Mouse (Mus musculus) MEL (cell line): ENCODE results near the gene Pcca. TPM values are rescaled to one million over a fixed set of nuclear protein-coding genes. Genes with fewer than 3 reads are reported as not detected.

ENCODE experiments used
- DNase-seq: peaks from one replicate; pipeline ENCODE4 v3.0.0; 2011; ENCODE audit warnings: low read depth, low spot score
- H3K27ac ChIP-seq: 2 replicates; pipeline ENCODE4 v1.5.1; 2012; ENCODE audit warnings: low read depth, mild to moderate bottlenecking, control low read depth, low read length, moderate library complexity; ENCODE audit not compliant: control insufficient read depth
- H3K27me3 ChIP-seq, 2 experiments: fragments of 150-350 bp in 1 of 2; sonication (generic) in 1 of 2; 2 replicates each; pipeline ENCODE4 v1.6.1; 2012; ENCODE audit warnings: low read length in 2 of 2, mild to moderate bottlenecking in 2 of 2, improper control_type of control experiment in 1 of 2, moderate library complexity in 1 of 2; ENCODE audit not compliant: insufficient read depth in 2 of 2, control insufficient read depth in 1 of 2
- H3K36me3 ChIP-seq, 2 experiments: 2 replicates each; pipeline ENCODE4 v1.6.1; 2012 to 2014; ENCODE audit warnings: low read length in 2 of 2, improper control_type of control experiment in 1 of 2, inconsistent platforms in 1 of 2, mild to moderate bottlenecking in 1 of 2; ENCODE audit not compliant: insufficient read depth in 2 of 2, control insufficient read depth in 1 of 2
- H3K4me1 ChIP-seq, 2 experiments: fragments of 150-350 bp in 1 of 2; sonication (generic) in 1 of 2; 2 replicates each; pipeline ENCODE4 v1.6.1; 2012; ENCODE audit warnings: low read length in 2 of 2, improper control_type of control experiment in 1 of 2, mild to moderate bottlenecking in 1 of 2; ENCODE audit not compliant: insufficient read depth in 2 of 2, control insufficient read depth in 1 of 2
- H3K4me3 ChIP-seq, 2 experiments: fragments of 150-350 bp in 1 of 2; sonication (generic) in 1 of 2; 2 replicates each; pipeline ENCODE4 v1.5.1; 2012; ENCODE audit warnings: low read depth in 2 of 2, low read length in 2 of 2, mild to moderate bottlenecking in 2 of 2, moderate library complexity in 2 of 2, control low read depth in 1 of 2, improper control_type of control experiment in 1 of 2; ENCODE audit not compliant: control insufficient read depth in 1 of 2, insufficient read depth in 1 of 2
- H3K79me2 ChIP-seq: 2 replicates; pipeline ENCODE4 v1.6.1; 2012; ENCODE audit warnings: mild to moderate bottlenecking, low read length, moderate library complexity; ENCODE audit not compliant: control insufficient read depth, poor library complexity, insufficient read depth
- H3K9ac ChIP-seq: 2 replicates; pipeline ENCODE4 v1.6.1; 2012; ENCODE audit warnings: low read depth, mild to moderate bottlenecking, control low read depth, low read length, moderate library complexity; ENCODE audit not compliant: control insufficient read depth, poor library complexity, severe bottlenecking
- H3K9me3 ChIP-seq: fragments of 150-350 bp; sonication (generic); replicated peaks from 2 replicates; pipeline ENCODE4 v1.6.1; 2012; ENCODE audit warnings: mild to moderate bottlenecking, low read length, improper control_type of control experiment, moderate library complexity; ENCODE audit not compliant: insufficient read depth
- BHLHE40 ChIP-seq: IDR thresholded peaks from 2 replicates; pipeline ENCODE4 v1.6.1; 2012; ENCODE audit warnings: low read depth, mild to moderate bottlenecking, inconsistent platforms, low read length, improper control_type of control experiment, borderline replicate concordance
- CHD2 ChIP-seq: IDR thresholded peaks from 2 replicates; pipeline ENCODE4 v1.6.1; 2011; ENCODE audit warnings: low read length, improper control_type of control experiment
- CTCF ChIP-seq, 3 experiments: IDR thresholded peaks in 2 of 3; conservative IDR thresholded peaks in 1 of 3; 2 replicates each; pipeline ENCODE4 v1.5.1; 2011 to 2012; ENCODE audit warnings: low read length in 3 of 3, low read depth in 2 of 3, mild to moderate bottlenecking in 2 of 3, improper control_type of control experiment in 1 of 3, inconsistent platforms in 1 of 3, mixed read lengths in 1 of 3, moderate library complexity in 1 of 3; ENCODE audit not compliant: control insufficient read depth in 1 of 3, insufficient read depth in 1 of 3, poor library complexity in 1 of 3, severe bottlenecking in 1 of 3
- E2F4 ChIP-seq: IDR thresholded peaks from 2 replicates; pipeline ENCODE4 v1.6.1; 2011; ENCODE audit warnings: low read depth, low read length, improper control_type of control experiment, borderline replicate concordance
- ELF1 ChIP-seq: IDR thresholded peaks from 2 replicates; pipeline ENCODE4 v1.6.1; 2014; ENCODE audit warnings: low read depth, mild to moderate bottlenecking, inconsistent platforms, low read length, improper control_type of control experiment, moderate library complexity
- EP300 ChIP-seq, 2 experiments: IDR thresholded peaks; 2 replicates each; pipeline ENCODE4 v1.6.1; 2011; ENCODE audit warnings: improper control_type of control experiment in 2 of 2, low read length in 2 of 2, low read depth in 1 of 2, mild to moderate bottlenecking in 1 of 2
- ETS1 ChIP-seq: IDR thresholded peaks from 2 replicates; pipeline ENCODE4 v1.6.1; 2012; ENCODE audit warnings: low read depth, mild to moderate bottlenecking, inconsistent platforms, low read length, improper control_type of control experiment, moderate library complexity
- GABPA ChIP-seq: IDR thresholded peaks from 2 replicates; pipeline ENCODE4 v1.6.1; 2012; ENCODE audit warnings: low read depth, mild to moderate bottlenecking, inconsistent platforms, low read length, improper control_type of control experiment, moderate library complexity
- HCFC1 ChIP-seq: IDR thresholded peaks from 2 replicates; pipeline ENCODE4 v1.6.1; 2012; ENCODE audit warnings: low read depth, mild to moderate bottlenecking, inconsistent platforms, low read length, improper control_type of control experiment, moderate library complexity
- JUND ChIP-seq: IDR thresholded peaks from 2 replicates; pipeline ENCODE4 v1.6.1; 2011; ENCODE audit warnings: low read depth, mild to moderate bottlenecking, improper control_type of control experiment, low read length
- KAT2A ChIP-seq: conservative IDR thresholded peaks from 2 replicates; pipeline ENCODE4 v1.6.1; 2012; ENCODE audit warnings: low read depth, low read length, improper control_type of control experiment, inconsistent platforms
- MAFK ChIP-seq: IDR thresholded peaks from 2 replicates; pipeline ENCODE4 v1.6.1; 2011; ENCODE audit warnings: low read depth, mild to moderate bottlenecking, low read length, improper control_type of control experiment, borderline replicate concordance
- MAX ChIP-seq: IDR thresholded peaks from 2 replicates; pipeline ENCODE4 v1.6.1; 2011; ENCODE audit warnings: low read length, improper control_type of control experiment
- MAZ ChIP-seq: IDR thresholded peaks from 2 replicates; pipeline ENCODE4 v1.6.1; 2012; ENCODE audit warnings: low read depth, mild to moderate bottlenecking, inconsistent platforms, low read length, improper control_type of control experiment
- MYB ChIP-seq: IDR thresholded peaks from 2 replicates; pipeline ENCODE4 v1.6.1; 2011; ENCODE audit warnings: mild to moderate bottlenecking, low read depth, low read length, improper control_type of control experiment
- MYC ChIP-seq: IDR thresholded peaks from 2 replicates; pipeline ENCODE4 v1.6.1; 2011; ENCODE audit warnings: low read depth, mild to moderate bottlenecking, low read length, improper control_type of control experiment, moderate library complexity
- NRF1 ChIP-seq: IDR thresholded peaks from 2 replicates; pipeline ENCODE4 v1.6.1; 2014; ENCODE audit warnings: low read depth, mild to moderate bottlenecking, inconsistent platforms, low read length, improper control_type of control experiment, moderate library complexity; ENCODE audit not compliant: poor library complexity, insufficient read depth, severe bottlenecking
- POLR2A ChIP-seq, 2 experiments: IDR thresholded peaks; 2 replicates each; pipeline ENCODE4 v1.6.1; 2011 to 2012; ENCODE audit warnings: low read length in 2 of 2, mild to moderate bottlenecking in 2 of 2, control low read depth in 1 of 2, improper control_type of control experiment in 1 of 2, low read depth in 1 of 2, moderate library complexity in 1 of 2; ENCODE audit not compliant: control insufficient read depth in 1 of 2, insufficient read depth in 1 of 2, poor library complexity in 1 of 2
- POLR2AphosphoS2 ChIP-seq: IDR thresholded peaks from 2 replicates; pipeline ENCODE4 v1.6.1; 2011; ENCODE audit warnings: low read length, improper control_type of control experiment
- POLR2AphosphoS5 ChIP-seq: IDR thresholded peaks from 2 replicates; pipeline ENCODE4 v1.6.1; 2012; ENCODE audit warnings: low read depth, borderline replicate concordance, mild to moderate bottlenecking, inconsistent platforms, low read length, moderate library complexity, mixed read lengths
- SIN3A ChIP-seq: IDR thresholded peaks from 2 replicates; pipeline ENCODE4 v1.6.1; 2012; ENCODE audit warnings: low read length, improper control_type of control experiment, inconsistent platforms
- TAL1 ChIP-seq: IDR thresholded peaks from 2 replicates; pipeline ENCODE4 v1.6.1; 2012; ENCODE audit warnings: mild to moderate bottlenecking, inconsistent platforms, low read length, moderate library complexity, mixed read lengths
- TBP ChIP-seq: IDR thresholded peaks from 2 replicates; pipeline ENCODE4 v1.8.0; 2011; ENCODE audit warnings: low read depth, low read length, improper control_type of control experiment
- TCF12 ChIP-seq: IDR thresholded peaks from 2 replicates; pipeline ENCODE4 v1.6.1; 2014; ENCODE audit warnings: low read depth, mild to moderate bottlenecking, inconsistent platforms, low read length, improper control_type of control experiment, moderate library complexity
- UBTF ChIP-seq: IDR thresholded peaks from 2 replicates; pipeline ENCODE4 v1.6.1; 2012; ENCODE audit warnings: low read depth, mild to moderate bottlenecking, inconsistent platforms, low read length, improper control_type of control experiment, moderate library complexity, borderline replicate concordance; ENCODE audit not compliant: insufficient read depth
- USF1 ChIP-seq: IDR thresholded peaks from 2 replicates; pipeline ENCODE4 v1.6.1; 2014; ENCODE audit warnings: low read depth, mild to moderate bottlenecking, inconsistent platforms, low read length, improper control_type of control experiment, moderate library complexity
- ZC3H11A ChIP-seq: IDR thresholded peaks from 2 replicates; pipeline ENCODE4 v1.6.1; 2012; ENCODE audit warnings: low read depth, mild to moderate bottlenecking, inconsistent platforms, low read length, improper control_type of control experiment
- ZMIZ1 ChIP-seq: IDR thresholded peaks from 2 replicates; pipeline ENCODE4 v1.6.1; 2012; ENCODE audit warnings: low read depth, mild to moderate bottlenecking, inconsistent platforms, low read length, improper control_type of control experiment, moderate library complexity
- ZNF384 ChIP-seq: IDR thresholded peaks from 2 replicates; pipeline ENCODE4 v1.6.1; 2012; ENCODE audit warnings: low read depth, mild to moderate bottlenecking, inconsistent platforms, low read length, improper control_type of control experiment
- polyA plus RNA-seq, 2 experiments: library from polyadenylated mRNA; stranded (reverse) in 1 of 2; unstranded in 1 of 2; fragments of >175 nt in 1 of 2; fragments of >200 nt in 1 of 2; gene quantifications; 2 replicates each; pipeline versions ENCODE4 v1.2.1 to v1.2.4; 2012; ENCODE audit warnings: low replicate concordance in 2 of 2, low read depth in 1 of 2; ENCODE audit not compliant: insufficient read length in 2 of 2, insufficient read depth in 1 of 2, missing spikeins in 1 of 2
- total RNA-seq: library from RNA; depleted of rRNA; stranded (reverse); fragments of 300-350 nt; gene quantifications from 2 replicates; pipeline ENCODE4 v1.2.3, GENCODE M21; 2012

The Pcca gene
- total and polyA plus RNA-seq, 3 experiments, result 21.2 to 22.7 TPM; not detected in 1

DNA sequence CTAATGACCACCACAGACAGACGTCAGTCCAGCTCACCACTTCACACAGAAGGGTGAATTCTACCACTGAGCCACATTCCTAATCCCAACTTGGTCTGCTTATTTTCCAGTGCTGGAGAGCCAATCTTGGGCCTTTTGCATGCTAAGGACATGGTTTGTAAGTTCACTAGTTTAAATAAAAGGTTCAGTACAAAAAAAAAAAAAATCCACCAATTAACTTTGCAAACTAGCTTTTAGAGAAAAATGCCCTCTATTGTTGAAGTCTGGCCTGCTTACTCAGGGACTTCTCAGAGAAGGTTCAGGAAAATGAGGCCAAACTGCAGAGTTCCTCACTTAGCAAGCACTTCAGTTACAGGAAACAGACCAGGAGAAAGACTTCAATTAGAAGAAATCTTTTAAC is 378.0 kb downstream of the Pcca start:
- peak; percentile 54 for DNase-seq
- Histone ChIP-seq H3K4me1 (peaks cover 2 to 7% of the 10 kb centered on the region in 2 experiments; a peak in 3 of 4 replicates), H3K27ac (peak overlapping the region; percentile 61; the same call in 1 of the 2 replicates), H3K79me2 (peaks cover 20% of the 10 kb centered on the region), H3K9me3 (no peaks in the 10 kb centered on the region), H3K36me3 (peaks cover 0 to 22% of the 10 kb centered on the region in 2 experiments; a peak in 2 of 4 replicates)
- TF ChIP-seq UBTF (no peak), HCFC1 (peak; percentile 56; the same call in 1 of the 2 replicates), ZNF384 (peak; percentile 96)
- TF ChIP-seq, all 39 proteins: peak for 2
- peak overlapping the region; percentile 93 for H3K9ac ChIP-seq
- H3K27me3 ChIP-seq, result no peaks in the 10 kb centered on the region
- peak overlapping the region; percentile 85 to 95 for H3K4me3 ChIP-seq

DNA sequence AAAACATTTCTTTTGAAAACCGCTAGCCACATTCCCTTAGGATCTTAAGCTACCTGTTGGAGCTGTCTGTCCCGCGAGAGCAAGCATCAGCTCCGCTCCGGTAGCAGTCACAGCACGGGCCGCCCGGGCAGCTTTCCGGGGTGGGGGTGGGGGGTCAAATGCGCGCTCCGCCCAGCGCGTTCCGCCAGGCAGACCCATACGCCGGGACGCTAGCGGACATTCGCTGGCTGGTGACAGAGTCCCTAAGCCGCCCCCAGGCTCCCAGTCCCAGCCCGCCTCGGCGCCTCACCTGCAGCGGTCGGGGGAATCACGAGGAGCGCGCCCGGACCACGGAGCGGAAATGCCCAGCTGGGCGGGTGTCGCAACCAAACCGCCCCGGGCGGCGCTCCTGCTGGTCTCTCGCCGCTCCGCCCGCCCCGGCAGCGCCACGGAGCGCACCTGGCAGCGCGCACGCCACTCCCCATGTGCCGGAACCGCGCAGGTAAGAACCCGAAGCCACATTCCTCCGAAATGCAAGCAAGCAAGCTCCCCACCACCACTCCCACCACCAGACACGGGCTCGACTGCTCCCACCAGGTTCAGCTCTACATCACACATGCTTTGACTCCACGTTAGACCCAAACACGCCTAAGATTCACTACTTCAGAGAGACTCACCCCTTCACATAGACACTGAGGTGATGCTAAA is 378.8 kb downstream of the Pcca start:
- Histone ChIP-seq H3K4me1 (peaks cover 2 to 7% of the 10 kb centered on the region in 2 experiments; a peak in 3 of 4 replicates), H3K27me3 (no peaks in the 10 kb centered on the region), H3K36me3 (peaks cover 0 to 22% of the 10 kb centered on the region in 2 experiments; a peak in 2 of 4 replicates), H3K9ac (peak overlapping the region; percentile 93), H3K79me2 (peaks cover 18% of the 10 kb centered on the region), H3K4me3 (peak overlapping the region; percentile 85 to 95), H3K9me3 (no peaks in the 10 kb centered on the region), H3K27ac (peak overlapping the region; percentile 61)
- DNase-seq, result peak; percentile 87
- TF ChIP-seq TAL1, result no peak
- TF ChIP-seq MAX, result peak; percentile 74
- peak; percentile 69 to 74 for TF ChIP-seq POLR2A (IDR thresholded peaks at IDR 0.05; ENCODE audit: control insufficient read depth in 1 of 2, insufficient read depth in 1 of 2, low read depth in 1 of 2, low read length in 2 of 2, poor library complexity in 1 of 2)
- no peak for TF ChIP-seq MYB
- TF ChIP-seq ELF1, result peak; percentile 46; the same call in 1 of the 2 replicates
- 0 out of 2 replicates have a peak, but pooled peaks have one; percentile 30 for TF ChIP-seq ETS1
- TF ChIP-seq ZMIZ1, result no peak
- TF ChIP-seq CTCF (IDR thresholded peaks at IDR 0.05 in 2 of 3, conservative IDR thresholded peaks at IDR 0.05 in 1 of 3; ENCODE audit: control insufficient read depth in 1 of 3, insufficient read depth in 1 of 3, low read depth in 2 of 3, low read length in 3 of 3, poor library complexity in 1 of 3, severe bottlenecking in 1 of 3), result no peak
- TF ChIP-seq POLR2AphosphoS2, result peak; percentile 45; the same call in 1 of the 2 replicates
- TF ChIP-seq POLR2AphosphoS5, result no peak
- no peak for TF ChIP-seq KAT2A
- TF ChIP-seq TBP, result no peak
- peak; percentile 62; the same call in 1 of the 2 replicates for TF ChIP-seq MYC
- TF ChIP-seq MAZ, result no peak; the same call in 1 of the 2 replicates
- 0 out of 2 replicates have a peak, but pooled peaks have one; percentile 28 for TF ChIP-seq SIN3A
- no peak for TF ChIP-seq MAFK
- TF ChIP-seq CHD2, result peak; percentile 64
- peak in 1 of 2 experiments; percentile 37; a peak in 2 of 4 replicates for TF ChIP-seq EP300 (IDR thresholded peaks at IDR 0.05; ENCODE audit: low read depth in 1 of 2, low read length in 2 of 2)
- TF ChIP-seq BHLHE40, result no peak
- TF ChIP-seq TCF12, result peak; percentile 34
- 0 out of 2 replicates have a peak, but pooled peaks have one; percentile 27 for TF ChIP-seq NRF1
- no peak for TF ChIP-seq ZC3H11A
- no peak for TF ChIP-seq E2F4
- 0 out of 2 replicates have a peak, but pooled peaks have one; percentile 40 for TF ChIP-seq USF1
- no peak for TF ChIP-seq GABPA
- TF ChIP-seq UBTF, result no peak
- TF ChIP-seq HCFC1, result peak; percentile 77
- TF ChIP-seq ZNF384, result no peak
- no peak for TF ChIP-seq JUND
